Mouse (Mus musculus) heart, adult 2 months (tissue): ENCODE measurements around the gene Fcrlb. TPM values are rescaled to one million over a fixed set of nuclear protein-coding genes. Genes with fewer than 3 reads are reported as not detected.

ENCODE experiments used
- DNase-seq, 2 experiments: peaks; one replicate each; pipeline ENCODE4 v3.0.0; 2021
- H3K27ac ChIP-seq: fragments of 200-600 bp; 2 replicates; pipeline ENCODE4 v1.8.1; 2022
- H3K27me3 ChIP-seq: fragments of 200-500 bp; 2 replicates; pipeline ENCODE4 v1.6.1; 2012; ENCODE audit warnings: mild to moderate bottlenecking, low read length, inconsistent platforms, mixed read lengths; ENCODE audit not compliant: control insufficient read depth, insufficient read depth
- H3K36me3 ChIP-seq: fragments of 200-500 bp; 2 replicates; pipeline ENCODE4 v1.6.1; 2012; ENCODE audit warnings: low read length, inconsistent platforms; ENCODE audit not compliant: control insufficient read depth, insufficient read depth
- H3K4me1 ChIP-seq: fragments of 200-500 bp; 2 replicates; pipeline ENCODE4 v1.6.1; 2011; ENCODE audit warnings: low read length; ENCODE audit not compliant: control insufficient read depth, insufficient read depth
- H3K4me3 ChIP-seq: fragments of 200-600 bp; 2 replicates; pipeline ENCODE4 v1.8.1; 2022
- H3K79me2 ChIP-seq: fragments of 200-500 bp; replicated peaks from 2 replicates; pipeline ENCODE4 v1.6.1; 2012; ENCODE audit warnings: mild to moderate bottlenecking, inconsistent platforms, low read length, moderate library complexity, mixed read lengths; ENCODE audit not compliant: control insufficient read depth, insufficient read depth
- H3K9ac ChIP-seq: fragments of 200-500 bp; 2 replicates; pipeline ENCODE4 v1.6.1; 2012; ENCODE audit warnings: low read depth, mild to moderate bottlenecking, control low read depth, inconsistent platforms, low read length, mixed read lengths
- CTCF ChIP-seq: fragments of 200-600 bp; IDR thresholded peaks from 2 replicates; pipeline ENCODE4 v1.8.1; 2022; ENCODE audit warnings: antibody characterized with exemption, mild to moderate bottlenecking, moderate library complexity
- EP300 ChIP-seq: fragments of 200-500 bp; IDR thresholded peaks from 2 replicates; pipeline ENCODE4 v1.6.1; 2011; ENCODE audit warnings: low read depth, low read length, control low read depth; ENCODE audit not compliant: insufficient read depth
- POLR2A ChIP-seq: fragments of 200-500 bp; IDR thresholded peaks from 2 replicates; pipeline ENCODE4 v1.6.1; 2011; ENCODE audit warnings: mild to moderate bottlenecking, low read depth, low read length, control low read depth; ENCODE audit not compliant: insufficient read depth
- WGBS: fragments of 180-500 bp; shearing (Covaris S2); methylation state at CpG from one replicate; pipeline ENCODE4 v1.1.7; 2018; 5-methylcytosine and 5-hydroxymethylcytosine counted together
- intact Hi-C: fragments of 180-260 bp; cut with DNase I; formaldehyde crosslinking; loops from one replicate; pipeline ENCODE4 v1.15.1; 2025
- polyA plus RNA-seq: library from polyadenylated mRNA; depleted of rRNA; stranded (reverse); fragments of >200 nt; gene quantifications from 2 replicates; pipeline ENCODE4 v1.2.3, GENCODE M21; 2012; rRNA removed
- total RNA-seq, 2 experiments: library from RNA; stranded (reverse); gene quantifications; 2 replicates each; pipeline ENCODE4 v1.2.3; 2021

The Fcrlb gene
- total and polyA plus RNA-seq, 3 experiments: not detected

- Histone ChIP-seq H3K27me3 (no peaks in the 10 kb centered on the region), H3K9ac (no peak overlapping the region), H3K27ac (no peak overlapping the region), H3K4me1 (peaks cover 3% of the 10 kb centered on the region), H3K36me3 (peaks cover 14% of the 10 kb centered on the region), H3K79me2 (peaks cover 7% of the 10 kb centered on the region; the same call in 1 of the 2 replicates), H3K4me3 (no peak overlapping the region)
- DNase-seq: no peak
- WGBS: 92% methylated on average over 2 of the region's 2 CpGs
- intact Hi-C loops: no loop called here
- TF ChIP-seq POLR2A: no peak
- TF ChIP-seq CTCF: no peak
- TF ChIP-seq EP300: no peak
These were observed 55.4 kb downstream of the Fcrlb start for GRCm38 (mm10) chr1:170857369-170857768.

Other genes starting within 250 kb of the Fcrlb start
- gene Atf6, start 45.2 kb downstream of the Fcrlb start, total RNA-seq: 10 to 100 TPM; 62.6 to 82.3 TPM
- 22.0 and 44.5 TPM in 2 replicates for gene Atf6, start 45.2 kb downstream of the Fcrlb start, polyA plus RNA-seq
- under 1 TPM in 1 of 2 experiments, not detected in 1; 0.52 TPM for gene Gm26620, start 27.9 kb downstream of the Fcrlb start, total RNA-seq
- gene Gm26620, start 27.9 kb downstream of the Fcrlb start, polyA plus RNA-seq: 0.53 and 0.61 TPM in 2 replicates
- 1 to 10 TPM; 6.8 to 7.0 TPM for gene Dusp12, start 27.4 kb downstream of the Fcrlb start, total RNA-seq
- gene Dusp12, start 27.4 kb downstream of the Fcrlb start, polyA plus RNA-seq: 6.7 and 10.3 TPM in 2 replicates
- under 1 TPM; 0.39 to 0.89 TPM for gene Fcrla, start 14.6 kb upstream of the Fcrlb start, total RNA-seq
- gene Fcrla, start 14.6 kb upstream of the Fcrlb start, polyA plus RNA-seq: 1.9 and 2.2 TPM in 2 replicates
- gene Fcgr2b, start 63.6 kb upstream of the Fcrlb start, total RNA-seq: 1 to 10 TPM; 7.4 to 8.4 TPM
- gene Fcgr2b, start 63.6 kb upstream of the Fcrlb start, polyA plus RNA-seq: 10.4 and 10.9 TPM in 2 replicates
- 1 to 10 TPM in 1 of 2 experiments, under 1 TPM in 1; 0.70 to 1.2 TPM for gene Fcgr4, start 106.0 kb upstream of the Fcrlb start, total RNA-seq
- 0.79 and 1.4 TPM in 2 replicates for gene Fcgr4, start 106.0 kb upstream of the Fcrlb start, polyA plus RNA-seq
- 10 to 100 TPM; 12.1 to 12.7 TPM for gene Fcgr3, start 152.0 kb upstream of the Fcrlb start, total RNA-seq
- 11.5 and 12.6 TPM in 2 replicates for gene Fcgr3, start 152.0 kb upstream of the Fcrlb start, polyA plus RNA-seq
- gene Cfap126, start 201.0 kb upstream of the Fcrlb start, total RNA-seq: under 1 TPM; 0.89 to 0.98 TPM
- gene Cfap126, start 201.0 kb upstream of the Fcrlb start, polyA plus RNA-seq: 2.1 and 6.3 TPM in 2 replicates
- gene Sdhc, start 237.7 kb upstream of the Fcrlb start, total RNA-seq: 1,000 to 10,000 TPM; 1,087 to 1,288 TPM
- gene Sdhc, start 237.7 kb upstream of the Fcrlb start, polyA plus RNA-seq: 1,025 and 1,670 TPM in 2 replicates
- gene Mpz, start 237.8 kb upstream of the Fcrlb start, total RNA-seq: under 1 TPM in 1 of 2 experiments, not detected in 1; 0.39 TPM
- gene Mpz, start 237.8 kb upstream of the Fcrlb start, polyA plus RNA-seq: 3.2 and 8.0 TPM in 2 replicates